8 mouse cellular contexts compared by ENCODE assay signal in genomic region chr6:12125031-12125803, GRCm38 (mm10).
DNase-seq lines count a peak whose midpoint lies in the region; ATAC-seq and TF ChIP-seq lines count a peak whose summit lies in the region.

No protein-coding gene starts in this region.

- peak overlapping the region; percentile 42 for H3K4me2 ChIP-seq in heart, embryonic 15.5 days
- H3K4me2 ChIP-seq in liver, embryonic 14.5 days (ENCODE audit: low read depth) = peak overlapping the region; percentile 33
- H3K4me2 ChIP-seq in stomach, postnatal 0 days (replicated peaks; ENCODE audit: low read depth) = no peak overlapping the region

- H3K27ac ChIP-seq in heart, embryonic 15.5 days = no peak overlapping the region
- H3K27ac ChIP-seq in liver, embryonic 14.5 days = no peak overlapping the region
- H3K27ac ChIP-seq in stomach, postnatal 0 days (replicated peaks) = no peak overlapping the region

- H3K36me3 ChIP-seq in heart, embryonic 15.5 days = no peaks in the 10 kb centered on the region
- H3K36me3 ChIP-seq in liver, embryonic 14.5 days (replicated peaks; ENCODE audit: control insufficient read depth, insufficient read depth, low read depth) = no peaks in the 10 kb centered on the region
- H3K36me3 ChIP-seq in stomach, postnatal 0 days (ENCODE audit: control insufficient read depth, insufficient read depth, low read length) = no peaks in the 10 kb centered on the region

- no peak overlapping the region for H3K9ac ChIP-seq in heart, embryonic 15.5 days
- no peak overlapping the region for H3K9ac ChIP-seq in liver, embryonic 14.5 days (replicated peaks)
- H3K9ac ChIP-seq in stomach, postnatal 0 days (ENCODE audit: low read length) = no peak overlapping the region

- 23% methylated on average over 17 of the region's 17 CpGs for WGBS in heart, embryonic 15.5 days
- WGBS in liver, embryonic 14.5 days (ENCODE audit: insufficient replicate concordance) = 8% methylated on average over 17 of the region's 17 CpGs
- 30% methylated on average over 17 of the region's 17 CpGs for WGBS in stomach, postnatal 0 days

- TF ChIP-seq CTCF in liver, embryonic 14.5 days (IDR thresholded peaks at IDR 0.05; ENCODE audit: low read depth) = peak; percentile 65
- peak; percentile 84 for TF ChIP-seq CTCF in stomach, postnatal 0 days (IDR thresholded peaks at IDR 0.05; ENCODE audit: low read depth)

- ATAC-seq in heart, embryonic 15.5 days (replicated peaks; ENCODE audit: insufficient number of reproducible peaks, insufficient read depth, low FRiP score, low read depth) = peak; percentile 77
- ATAC-seq in liver, embryonic 14.5 days (ENCODE audit: insufficient read depth) = peak; percentile 84
- ATAC-seq in stomach, postnatal 0 days (ENCODE audit: low FRiP score, low TSS enrichment) = peak; percentile 76; the same call in 1 of the 2 replicates

- no peaks in the 10 kb centered on the region for H3K9me3 ChIP-seq in heart, embryonic 15.5 days (replicated peaks)
- no peaks in the 10 kb centered on the region for H3K9me3 ChIP-seq in liver, embryonic 14.5 days (ENCODE audit: control insufficient read depth, low read length)
- no peaks in the 10 kb centered on the region for H3K9me3 ChIP-seq in stomach, postnatal 0 days (ENCODE audit: control insufficient read depth, low read length)

- no peaks in the 10 kb centered on the region for H3K4me1 ChIP-seq in heart, embryonic 15.5 days (replicated peaks)
- H3K4me1 ChIP-seq in liver, embryonic 14.5 days (replicated peaks; ENCODE audit: control insufficient read depth in 2 of 2, insufficient read depth in 2 of 2, low read length in 1 of 2) = peaks cover 0 to 2% of the 10 kb centered on the region in 2 experiments; a peak in 1 of 4 replicates
- no peaks in the 10 kb centered on the region for H3K4me1 ChIP-seq in stomach, postnatal 0 days (replicated peaks; ENCODE audit: control insufficient read depth, insufficient read depth)

- peak overlapping the region; percentile 7; the same call in 1 of the 2 replicates for H3K4me3 ChIP-seq in heart, embryonic 15.5 days
- H3K4me3 ChIP-seq in liver, embryonic 14.5 days (ENCODE audit: insufficient read depth in 1 of 2, low read depth in 2 of 2, low read length in 2 of 2) = peak overlapping the region; percentile 16 to 40; a peak in 2 of 4 replicates
- no peak overlapping the region for H3K4me3 ChIP-seq in stomach, postnatal 0 days (ENCODE audit: low read depth, low read length)

- no peaks in the 10 kb centered on the region for H3K27me3 ChIP-seq in heart, embryonic 15.5 days
- H3K27me3 ChIP-seq in liver, embryonic 14.5 days (ENCODE audit: control insufficient read depth, insufficient read depth, low read length) = no peaks in the 10 kb centered on the region
- no peaks in the 10 kb centered on the region for H3K27me3 ChIP-seq in stomach, postnatal 0 days (ENCODE audit: control insufficient read depth, insufficient read depth, low read length)

- 0 out of 2 replicates have a peak, but pooled peaks have one; percentile 7 for TF ChIP-seq EP300 in liver, embryonic 14.5 days (IDR thresholded peaks at IDR 0.05; ENCODE audit: low read depth)
- no peak for TF ChIP-seq EP300 in stomach, postnatal 0 days (optimal IDR thresholded peaks at IDR 0.05)

- peak; percentile 95 for DNase-seq in 416B (ENCODE audit: low read depth)
- peak; percentile 12 to 22 for DNase-seq in adrenal gland, adult 18-20 months (ENCODE audit: low spot score in 2 of 2)
- DNase-seq in embryo, embryonic 11.5 days (ENCODE audit: low read depth, low spot score) = peak; percentile 31
- peak; percentile 68 for DNase-seq in kidney, postnatal 25 days
- DNase-seq in liver, embryonic 14.5 days (ENCODE audit: low read depth in 3 of 3, low spot score in 3 of 3) = peak; percentile 36 to 54 (median 45)
- peak; percentile 53 to 65 for DNase-seq in natural killer cell, adult 2 months (ENCODE audit: low spot score in 2 of 2)
- peak; percentile 37 for DNase-seq in stomach, postnatal 0 days (ENCODE audit: low spot score)

Comparison
In these comparisons a context has a peak if more than half of its experiments do, and no peak if none do; other contexts are left out.
1. DNase-seq: peak in every context shown above with its lines; median percentile 95 in 416B; 68 in kidney, postnatal 25 days; 59 in natural killer cell, adult 2 months; 45 in liver, embryonic 14.5 days; 37 in stomach, postnatal 0 days; 31 in embryo, embryonic 11.5 days; 17 in adrenal gland, adult 18-20 months.